Mouse (Mus musculus): ENCODE data around the gene Abcg2. TPM values are rescaled to one million over a fixed set of nuclear protein-coding genes. Genes with fewer than 3 reads are reported as not detected.
"Not testable (repeated sequence)": the region's sequence is repeated elsewhere in the genome, so short reads cannot be mapped to it uniquely, and the experiment has no call there.

Gene Abcg2
- polyA plus RNA-seq, 1 experiment from 2014 or later = 99.1 TPM

GRCm38 (mm10) chr6:58596294-58596653 is 12.0 kb downstream of the Abcg2 start:
- Histone ChIP-seq H3K9me3 (ENCODE audit: control insufficient read depth, low read length) (no peaks in the 10 kb centered on the region), H3K4me1 (ENCODE audit: control insufficient read depth, insufficient read depth, low read length) (no peaks in the 10 kb centered on the region), H3K27me3 (replicated peaks; ENCODE audit: control insufficient read depth, insufficient read depth, low read length) (no peaks in the 10 kb centered on the region), H3K27ac (ENCODE audit: low read length) (peak overlapping the region; percentile 26), H3K4me3 (ENCODE audit: low read length) (peak overlapping the region; percentile 5), H3K4me2 (ENCODE audit: low read depth, low read length) (peak overlapping the region; percentile 17), H3K9ac (ENCODE audit: low read depth, low read length) (peak overlapping the region; percentile 1; the same call in 1 of the 2 replicates), H3K36me3 (ENCODE audit: control insufficient read depth, insufficient read depth, low read length) (no peaks in the 10 kb centered on the region)
- ATAC-seq = peak; percentile 84
- WGBS = 15% methylated on average over 16 of the region's 16 CpGs

- not testable (repeated sequence) for H3K4me1 ChIP-seq (ENCODE audit: control insufficient read depth, insufficient read depth, low read length); H3K9me3 ChIP-seq (ENCODE audit: control insufficient read depth, low read length); H3K4me3 ChIP-seq (ENCODE audit: low read length); H3K27ac ChIP-seq (ENCODE audit: low read length); H3K27me3 ChIP-seq (replicated peaks; ENCODE audit: control insufficient read depth, insufficient read depth, low read length); H3K36me3 ChIP-seq (ENCODE audit: control insufficient read depth, insufficient read depth, low read length); ATAC-seq; H3K9ac ChIP-seq (ENCODE audit: low read depth, low read length); H3K4me2 ChIP-seq (ENCODE audit: low read depth, low read length)
- WGBS = 37% methylated on average over 1 of the region's 1 CpGs
These were observed 17.8 kb downstream of the Abcg2 start for GRCm38 (mm10) chr6:58602119-58602518.

GRCm38 (mm10) chr6:58602991-58603390 is 18.7 kb downstream of the Abcg2 start:
- not testable (repeated sequence) for H3K27ac ChIP-seq (ENCODE audit: low read length); H3K36me3 ChIP-seq (ENCODE audit: control insufficient read depth, insufficient read depth, low read length); H3K4me1 ChIP-seq (ENCODE audit: control insufficient read depth, insufficient read depth, low read length); H3K9me3 ChIP-seq (ENCODE audit: control insufficient read depth, low read length); H3K4me2 ChIP-seq (ENCODE audit: low read depth, low read length); H3K9ac ChIP-seq (ENCODE audit: low read depth, low read length); H3K4me3 ChIP-seq (ENCODE audit: low read length); H3K27me3 ChIP-seq (replicated peaks; ENCODE audit: control insufficient read depth, insufficient read depth, low read length)
- 0 out of 2 replicates have a peak, but pooled peaks have one; percentile 27 for ATAC-seq

DNA sequence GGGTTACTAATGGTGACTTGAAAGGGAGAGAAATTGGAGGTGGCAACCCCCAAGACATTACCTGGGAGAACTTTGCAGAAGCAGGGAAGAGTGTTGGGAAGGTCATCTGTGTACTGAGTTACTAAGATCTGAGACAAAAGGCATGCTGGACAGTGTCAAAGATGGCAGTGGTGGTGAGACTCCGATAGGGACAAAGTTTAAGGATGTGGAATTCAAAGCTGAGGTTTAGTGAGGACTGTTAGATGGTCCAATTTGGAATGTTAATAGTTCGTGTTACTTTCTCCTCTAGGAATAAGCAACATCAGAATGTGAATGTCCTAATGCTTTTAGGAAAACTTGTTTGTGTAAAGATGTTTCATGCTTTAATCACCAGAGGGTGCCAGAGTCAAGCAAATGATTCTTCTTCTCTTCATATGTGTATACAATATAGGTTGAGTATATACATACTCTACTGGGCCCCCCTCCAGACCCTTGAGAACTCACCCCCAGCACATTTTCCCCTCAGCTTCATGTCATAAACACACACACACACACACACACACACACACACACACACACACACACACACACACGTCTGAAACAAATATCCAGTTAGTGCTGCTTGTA is 19.3 kb downstream of the Abcg2 start:
- 58% methylated on average over 3 of the region's 3 CpGs for WGBS
- not testable (repeated sequence) for H3K27ac ChIP-seq (ENCODE audit: low read length); H3K9ac ChIP-seq (ENCODE audit: low read depth, low read length); H3K4me2 ChIP-seq (ENCODE audit: low read depth, low read length); H3K4me3 ChIP-seq (ENCODE audit: low read length); H3K9me3 ChIP-seq (ENCODE audit: control insufficient read depth, low read length); H3K36me3 ChIP-seq (ENCODE audit: control insufficient read depth, insufficient read depth, low read length); H3K27me3 ChIP-seq (replicated peaks; ENCODE audit: control insufficient read depth, insufficient read depth, low read length); H3K4me1 ChIP-seq (ENCODE audit: control insufficient read depth, insufficient read depth, low read length)
- peak; percentile 63 for ATAC-seq

- Histone ChIP-seq H3K9ac (ENCODE audit: low read depth, low read length) (no peak overlapping the region), H3K4me3 (ENCODE audit: low read length) (no peak overlapping the region), H3K36me3 (ENCODE audit: control insufficient read depth, insufficient read depth, low read length) (no peaks in the 10 kb centered on the region), H3K9me3 (ENCODE audit: control insufficient read depth, low read length) (peaks cover 9% of the 10 kb centered on the region; the same call in 1 of the 2 replicates), H3K27ac (ENCODE audit: low read length) (no peak overlapping the region), H3K27me3 (replicated peaks; ENCODE audit: control insufficient read depth, insufficient read depth, low read length) (no peaks in the 10 kb centered on the region), H3K4me2 (ENCODE audit: low read depth, low read length) (no peak overlapping the region), H3K4me1 (ENCODE audit: control insufficient read depth, insufficient read depth, low read length) (no peaks in the 10 kb centered on the region)
- no peak for ATAC-seq
- 86% methylated on average over 4 of the region's 4 CpGs for WGBS
These were observed 22.3 kb downstream of the Abcg2 start for GRCm38 (mm10) chr6:58606642-58607041.

DNA sequence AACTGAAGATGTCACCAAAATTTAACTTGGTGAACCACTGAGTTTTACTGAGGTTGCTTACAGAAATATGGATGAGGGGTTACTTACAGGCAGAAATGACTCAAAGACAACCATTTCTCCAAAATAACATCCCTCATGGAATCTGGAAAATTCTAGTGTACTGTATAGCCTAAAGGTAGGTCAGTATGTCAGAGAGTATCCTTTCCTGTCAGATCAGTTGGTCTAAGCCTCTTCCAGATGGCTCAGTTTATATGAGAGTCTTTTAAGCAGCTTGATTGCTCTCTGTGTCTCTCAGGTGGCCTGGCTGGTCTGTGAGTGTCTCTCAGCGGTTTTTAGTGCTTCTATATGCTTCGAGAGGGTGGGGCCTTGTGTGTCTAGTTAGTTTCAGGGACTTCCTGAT is 24.1 kb downstream of the Abcg2 start:
- H3K9ac ChIP-seq (ENCODE audit: low read depth, low read length) = no peak overlapping the region
- no peak for ATAC-seq
- no peak overlapping the region for H3K27ac ChIP-seq (ENCODE audit: low read length)
- H3K4me2 ChIP-seq (ENCODE audit: low read depth, low read length) = no peak overlapping the region
- H3K36me3 ChIP-seq (ENCODE audit: control insufficient read depth, insufficient read depth, low read length) = no peaks in the 10 kb centered on the region
- no peaks in the 10 kb centered on the region for H3K27me3 ChIP-seq (replicated peaks; ENCODE audit: control insufficient read depth, insufficient read depth, low read length)
- 92% methylated on average over 2 of the region's 2 CpGs for WGBS
- H3K4me1 ChIP-seq (ENCODE audit: control insufficient read depth, insufficient read depth, low read length) = no peaks in the 10 kb centered on the region
- peaks cover 9% of the 10 kb centered on the region; the same call in 1 of the 2 replicates for H3K9me3 ChIP-seq (ENCODE audit: control insufficient read depth, low read length)
- H3K4me3 ChIP-seq (ENCODE audit: low read length) = no peak overlapping the region

- H3K4me1 ChIP-seq (ENCODE audit: control insufficient read depth, insufficient read depth, low read length) = no peaks in the 10 kb centered on the region
- H3K27me3 ChIP-seq (replicated peaks; ENCODE audit: control insufficient read depth, insufficient read depth, low read length) = no peaks in the 10 kb centered on the region
- H3K27ac ChIP-seq (ENCODE audit: low read length) = no peak overlapping the region
- H3K9ac ChIP-seq (ENCODE audit: low read depth, low read length) = no peak overlapping the region
- no peak overlapping the region for H3K4me2 ChIP-seq (ENCODE audit: low read depth, low read length)
- no peaks in the 10 kb centered on the region for H3K36me3 ChIP-seq (ENCODE audit: control insufficient read depth, insufficient read depth, low read length)
- H3K4me3 ChIP-seq (ENCODE audit: low read length) = no peak overlapping the region
- WGBS = 73% methylated on average over 6 of the region's 6 CpGs
- peak; percentile 79 for ATAC-seq
- H3K9me3 ChIP-seq (ENCODE audit: control insufficient read depth, low read length) = peaks cover 9% of the 10 kb centered on the region; the same call in 1 of the 2 replicates
These were observed 25.8 kb downstream of the Abcg2 start for GRCm38 (mm10) chr6:58609919-58610759.

GRCm38 (mm10) chr6:58610760-58611654 is 26.7 kb downstream of the Abcg2 start:
- Histone ChIP-seq H3K36me3 (ENCODE audit: control insufficient read depth, insufficient read depth, low read length) (no peaks in the 10 kb centered on the region), H3K4me2 (ENCODE audit: low read depth, low read length) (no peak overlapping the region), H3K9me3 (ENCODE audit: control insufficient read depth, low read length) (peaks cover 9% of the 10 kb centered on the region; the same call in 1 of the 2 replicates), H3K4me1 (ENCODE audit: control insufficient read depth, insufficient read depth, low read length) (no peaks in the 10 kb centered on the region), H3K27me3 (replicated peaks; ENCODE audit: control insufficient read depth, insufficient read depth, low read length) (no peaks in the 10 kb centered on the region), H3K4me3 (ENCODE audit: low read length) (no peak overlapping the region), H3K27ac (ENCODE audit: low read length) (no peak overlapping the region), H3K9ac (ENCODE audit: low read depth, low read length) (no peak overlapping the region)
- 63% methylated on average over 4 of the region's 4 CpGs for WGBS
- peak; percentile 50; the same call in 1 of the 2 replicates for ATAC-seq

- H3K36me3 ChIP-seq (ENCODE audit: control insufficient read depth, insufficient read depth, low read length) = no peaks in the 10 kb centered on the region
- no peaks in the 10 kb centered on the region for H3K27me3 ChIP-seq (replicated peaks; ENCODE audit: control insufficient read depth, insufficient read depth, low read length)
- no peaks in the 10 kb centered on the region for H3K9me3 ChIP-seq (ENCODE audit: control insufficient read depth, low read length)
- WGBS = 81% methylated on average over 5 of the region's 5 CpGs
- no peaks in the 10 kb centered on the region for H3K4me1 ChIP-seq (ENCODE audit: control insufficient read depth, insufficient read depth, low read length)
- no peak for ATAC-seq
- H3K4me3 ChIP-seq (ENCODE audit: low read length) = no peak overlapping the region
- H3K4me2 ChIP-seq (ENCODE audit: low read depth, low read length) = no peak overlapping the region
- no peak overlapping the region for H3K27ac ChIP-seq (ENCODE audit: low read length)
- H3K9ac ChIP-seq (ENCODE audit: low read depth, low read length) = no peak overlapping the region
These were observed 39.8 kb downstream of the Abcg2 start for GRCm38 (mm10) chr6:58624126-58624525.
